Mouse (Mus musculus): Measurements from ENCODE around the gene Ptcd2. TPM values are rescaled to one million over a fixed set of nuclear protein-coding genes. Genes with fewer than 3 reads are reported as not detected.
A peak's percentile ranks its signal among the peaks of the same experiment; 100 is the strongest.
"Not testable (repeated sequence)": the region's sequence is repeated elsewhere in the genome, so short reads cannot be mapped to it uniquely, and the experiment has no call there.

The Ptcd2 gene
- polyA plus RNA-seq, 1 experiment = 23.5 TPM

- DNase-seq (ENCODE audit: low spot score) = no peak
Observed at GRCm38 (mm10) chr13:99355861-99356260, 11.4 kb upstream of the Ptcd2 start.

GRCm38 (mm10) chr13:99355072-99355471, 10.6 kb upstream of the Ptcd2 start:
- DNase-seq (ENCODE audit: low spot score) = no peak

GRCm38 (mm10) chr13:99353490-99353851, 9.0 kb upstream of the Ptcd2 start:
- no peak for DNase-seq (ENCODE audit: low spot score)

DNA sequence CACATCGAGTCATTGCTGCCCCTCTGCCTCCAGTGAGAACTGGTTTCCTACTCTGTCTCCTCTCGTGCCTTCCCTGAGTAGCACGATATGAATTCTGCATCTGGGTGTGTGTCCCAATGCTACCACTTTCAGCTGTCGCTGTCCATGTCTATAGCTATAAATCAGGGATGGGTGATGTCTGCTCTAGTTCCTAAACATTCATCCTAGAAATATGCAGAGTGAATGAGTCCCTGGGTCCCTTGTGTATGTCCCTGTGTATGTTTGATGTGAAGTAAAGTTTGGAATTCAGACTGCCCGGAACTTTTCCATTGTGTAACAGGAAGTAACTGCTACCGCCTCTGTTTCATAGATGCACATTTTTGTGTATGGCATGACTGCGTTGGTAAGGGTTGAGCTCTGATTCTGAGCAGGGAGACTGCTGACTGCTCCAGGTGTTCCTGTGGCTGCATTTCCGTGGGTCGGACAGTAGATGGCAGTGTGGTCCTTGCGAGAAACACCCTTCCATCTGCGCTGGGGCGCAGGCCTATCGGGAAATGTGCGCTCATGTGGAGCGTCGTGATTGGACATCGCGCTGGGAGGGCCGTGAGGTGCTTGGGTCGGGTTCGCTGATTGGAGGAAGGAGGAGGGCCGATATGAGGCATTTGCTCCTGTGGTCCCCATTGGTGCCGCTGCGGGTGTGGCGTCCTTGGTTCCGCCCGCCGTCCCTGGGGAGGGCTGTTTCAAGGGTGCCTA, 8.4 kb upstream of the Ptcd2 start:
- DNase-seq (ENCODE audit: low spot score) = peak; percentile 75

DNA sequence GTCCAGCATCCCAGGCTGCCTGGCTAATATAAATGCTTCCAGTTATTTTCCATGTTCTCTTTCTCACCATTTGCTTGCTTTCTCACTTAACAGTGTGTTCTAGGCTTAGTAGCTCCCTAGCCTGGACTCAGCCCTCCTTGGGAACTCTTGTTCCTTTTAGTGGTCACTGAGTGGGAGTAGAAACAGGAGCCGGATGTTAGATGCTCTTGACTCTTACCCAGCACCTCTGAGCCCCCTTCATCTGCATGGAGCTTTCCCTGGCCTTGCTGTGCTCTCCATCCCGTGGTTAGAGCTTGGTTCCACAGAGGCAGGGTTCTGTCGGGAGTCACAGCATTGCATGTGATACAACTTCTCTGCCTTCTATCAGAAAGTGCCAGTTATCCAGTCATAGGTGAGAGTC, 7.1 kb upstream of the Ptcd2 start:
- DNase-seq (ENCODE audit: low spot score) = no peak

GRCm38 (mm10) chr13:99351186-99351585, 6.7 kb upstream of the Ptcd2 start:
- no peak for DNase-seq (ENCODE audit: low spot score)

DNA sequence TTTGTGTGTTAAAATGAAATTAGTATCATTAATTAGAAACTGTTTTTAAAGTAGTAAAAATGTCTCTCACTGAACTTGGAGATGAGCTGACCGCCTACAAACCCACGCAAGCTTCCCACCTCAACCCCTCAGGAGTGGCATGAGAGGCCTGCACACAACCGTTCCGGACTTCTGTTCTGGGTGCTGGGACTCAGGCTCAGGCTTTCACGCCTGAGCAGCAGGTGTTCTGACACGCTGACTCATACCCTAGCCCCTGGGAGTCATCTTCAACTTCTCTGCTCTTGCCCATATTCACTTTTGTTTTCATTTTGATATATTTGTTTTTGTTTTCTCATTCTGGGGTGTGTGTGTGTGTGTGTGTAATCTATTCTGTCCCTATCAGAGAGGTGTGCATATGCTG, 5.5 kb upstream of the Ptcd2 start:
- DNase-seq (ENCODE audit: low spot score) = no peak

GRCm38 (mm10) chr13:99343876-99344598, 468 bp downstream of the Ptcd2 start:
- DNase-seq (ENCODE audit: low spot score) = no peak

GRCm38 (mm10) chr13:99341504-99341903, 3.0 kb downstream of the Ptcd2 start:
- DNase-seq (ENCODE audit: low spot score) = no peak

GRCm38 (mm10) chr13:99337510-99337909, 7.0 kb downstream of the Ptcd2 start:
- DNase-seq (ENCODE audit: low spot score) = no peak

- DNase-seq (ENCODE audit: low spot score) = no peak
Observed at GRCm38 (mm10) chr13:99331255-99331654, 13.2 kb downstream of the Ptcd2 start.

GRCm38 (mm10) chr13:99324337-99324685, 20.2 kb downstream of the Ptcd2 start:
- not testable (repeated sequence) for DNase-seq (ENCODE audit: low spot score)

DNA sequence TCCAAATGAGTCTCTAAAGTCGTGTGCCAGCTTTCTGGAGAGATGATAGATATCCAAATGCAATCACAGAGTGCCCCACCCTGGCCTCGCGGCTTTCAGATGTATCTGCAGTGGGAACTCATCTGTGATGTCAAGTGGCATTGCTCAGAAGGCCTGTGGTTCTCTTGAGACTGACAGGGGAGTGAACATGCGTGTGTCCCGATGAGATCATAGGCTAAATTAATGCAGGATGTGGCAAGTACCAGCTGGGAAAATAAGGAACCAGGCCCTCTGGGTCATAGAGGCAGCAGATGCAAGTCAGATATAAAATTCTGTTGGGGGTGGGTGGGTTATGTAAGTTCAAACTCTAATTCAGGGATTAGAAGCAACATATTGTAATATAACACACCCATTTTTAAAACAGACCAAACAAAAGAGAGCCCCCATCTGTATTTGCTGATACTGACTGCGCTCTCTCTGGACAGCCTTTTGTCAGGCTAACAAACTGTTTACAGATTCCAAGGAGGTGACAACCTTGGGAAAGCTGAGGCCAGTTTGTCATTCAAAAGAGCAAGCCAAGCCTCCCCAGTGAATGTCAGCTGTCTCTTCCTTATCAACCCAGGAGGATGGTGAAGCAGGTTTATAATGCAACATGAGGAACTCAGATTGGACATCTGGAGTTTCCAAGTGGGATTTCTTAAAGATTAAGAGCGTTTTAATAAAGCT, 20.7 kb downstream of the Ptcd2 start:
- DNase-seq (ENCODE audit: low spot score) = no peak

- DNase-seq (ENCODE audit: low spot score) = not testable (repeated sequence)
Observed at GRCm38 (mm10) chr13:99322915-99323314, 21.6 kb downstream of the Ptcd2 start.

DNA sequence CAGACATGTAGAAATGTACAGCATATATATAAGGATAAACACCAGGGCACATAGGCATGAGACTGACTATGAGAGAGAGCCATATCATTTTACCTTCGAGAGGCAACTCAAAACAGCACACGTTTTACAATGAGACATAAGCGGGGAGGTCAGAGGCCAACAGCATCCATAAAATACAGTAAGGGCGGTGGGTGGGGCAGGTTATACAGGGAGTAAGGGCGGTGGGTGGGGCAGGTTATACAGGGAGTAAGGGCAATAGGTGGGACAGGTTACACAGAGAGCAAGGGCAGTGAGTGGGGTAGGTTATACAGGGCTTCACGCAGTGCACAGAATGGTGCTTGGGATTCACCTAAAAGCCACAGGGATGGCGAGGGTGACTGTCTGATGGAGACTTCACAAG, 24.1 kb downstream of the Ptcd2 start:
- no peak for DNase-seq (ENCODE audit: low spot score)

GRCm38 (mm10) chr13:99317058-99317457, 27.4 kb downstream of the Ptcd2 start:
- no peak for DNase-seq (ENCODE audit: low spot score)

DNA sequence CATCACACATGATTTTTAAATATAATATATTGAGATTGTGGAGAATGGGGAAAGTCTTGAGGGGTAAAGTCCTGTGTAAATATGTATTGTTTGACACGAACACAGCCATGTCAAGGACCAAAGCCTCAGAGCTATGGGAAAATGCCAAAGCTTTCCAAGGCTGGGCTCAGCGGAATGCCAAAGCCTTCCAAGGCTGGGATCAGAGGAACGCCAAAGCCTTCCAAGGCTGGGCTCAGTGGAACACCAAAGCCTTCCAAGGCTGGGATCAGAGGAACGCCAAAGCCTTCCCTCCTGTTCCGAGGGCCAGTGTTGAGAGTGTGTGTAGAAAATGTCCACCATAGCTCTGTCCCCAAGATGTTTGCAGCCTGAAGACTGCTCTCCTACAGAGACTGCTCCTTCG, 28.1 kb downstream of the Ptcd2 start:
- DNase-seq (ENCODE audit: low spot score) = no peak

GRCm38 (mm10) chr13:99314657-99315181, 29.8 kb downstream of the Ptcd2 start:
- DNase-seq (ENCODE audit: low spot score) = no peak

DNA sequence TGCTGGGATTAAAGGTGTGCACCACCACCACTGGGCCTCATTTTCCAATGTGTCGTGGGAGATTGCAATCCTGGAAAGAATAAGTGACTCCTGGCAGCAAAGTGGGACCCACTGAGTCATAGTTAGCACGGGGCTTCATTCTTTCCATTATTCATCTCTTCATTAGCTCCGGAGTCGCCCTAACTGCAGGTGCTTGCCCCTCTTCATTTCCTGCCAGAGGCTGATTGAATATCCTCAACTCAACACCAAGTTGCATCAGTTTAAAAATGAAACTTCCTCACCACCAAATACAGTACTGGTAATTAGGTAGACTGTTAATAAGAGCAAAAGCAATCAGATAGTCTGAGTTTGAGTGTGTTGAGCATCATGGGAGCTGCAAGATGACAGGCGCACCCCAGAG, 30.4 kb downstream of the Ptcd2 start:
- DNase-seq (ENCODE audit: low spot score) = no peak

DNA sequence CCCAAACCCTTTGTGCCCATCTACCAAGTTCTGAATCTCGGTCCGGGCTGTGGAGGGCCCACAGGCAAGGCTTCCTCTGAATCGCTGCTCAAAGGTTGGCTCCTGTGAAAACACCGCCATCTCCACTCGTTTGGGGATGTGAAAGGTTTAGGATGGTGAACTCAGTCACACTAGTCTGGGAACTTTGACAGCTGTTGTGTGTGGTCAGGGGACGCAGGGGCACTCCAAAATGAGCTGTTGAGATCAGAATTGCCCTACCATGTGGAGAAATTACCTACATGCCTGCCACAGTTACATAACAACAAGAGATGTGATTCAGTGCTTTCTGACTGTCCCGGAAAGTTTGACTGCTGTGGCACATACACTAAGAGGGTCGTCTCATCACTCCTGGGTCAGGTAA, 36.1 kb downstream of the Ptcd2 start:
- DNase-seq (ENCODE audit: low spot score) = no peak

- no peak for DNase-seq (ENCODE audit: low spot score)
Observed at GRCm38 (mm10) chr13:99307930-99308359, 36.6 kb downstream of the Ptcd2 start.

DNA sequence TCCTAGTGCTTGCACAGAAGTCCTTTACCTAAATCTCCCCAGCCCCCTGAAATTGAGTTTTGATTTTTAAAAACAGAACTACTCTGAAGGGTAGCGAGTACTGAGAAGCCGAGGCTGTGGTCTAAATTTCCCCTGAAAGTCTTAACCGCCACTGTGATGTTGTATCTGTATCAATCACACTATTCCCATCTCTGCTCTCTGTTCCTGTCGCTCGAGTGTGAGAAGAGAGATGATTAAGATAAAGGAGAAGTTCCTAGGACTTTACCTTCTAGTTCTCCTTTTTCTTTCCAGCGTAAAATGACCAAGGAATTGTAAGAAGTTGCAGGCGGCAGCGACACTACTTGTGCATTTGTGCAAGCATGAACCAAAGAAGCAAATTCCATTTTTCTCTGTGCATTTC, 38.3 kb downstream of the Ptcd2 start:
- DNase-seq (ENCODE audit: low spot score) = no peak

GRCm38 (mm10) chr13:99305186-99305585, 39.3 kb downstream of the Ptcd2 start:
- no peak for DNase-seq (ENCODE audit: low spot score)

Measured in urinary bladder, adult 2 months (tissue).